12 mouse cellular contexts compared by ENCODE assay signal in genomic region chr13:60286525-60287224, GRCm38 (mm10).
A peak's percentile ranks its signal among the peaks of the same experiment; 100 is the strongest.
DNase-seq lines count a peak whose midpoint lies in the region; ATAC-seq and TF ChIP-seq lines count a peak whose summit lies in the region.
"Had no signal": no experiment of that assay in that cellular context is flagged by ENCODE, and none has a peak within 500 bp of the region (broad histone marks: within the 10 kb centered on the region; RNA-seq: fewer than 3 reads in every experiment).

No protein-coding gene starts in this region.

- peak; percentile 27 for DNase-seq in kidney, postnatal 0 days (ENCODE audit: low spot score)
- DNase-seq in kidney, postnatal 14 days = no peak
- peak; percentile 49 to 50 for DNase-seq in heart, postnatal 10 days
- DNase-seq in urinary bladder, adult 18-20 months (ENCODE audit: low spot score in 2 of 2) = no peak
- no peak for DNase-seq in cerebellum, adult 11-12 months
- DNase-seq: cerebellum, adult 18-20 months; kidney, postnatal 36 days; left cerebral cortex, postnatal 4 days; lung, postnatal 4 days had no signal

- no peak for ATAC-seq in kidney, postnatal 0 days (replicated peaks; ENCODE audit: low FRiP score, low read depth)
- peak; percentile 55; the same call in 1 of the 2 replicates for ATAC-seq in heart, embryonic 11.5 days (replicated peaks; ENCODE audit: insufficient number of reproducible peaks, low FRiP score, low TSS enrichment)
- ATAC-seq in stomach, embryonic 16.5 days (ENCODE audit: insufficient read depth, low FRiP score) = 0 out of 2 replicates have a peak, but pooled peaks have one; percentile 49
- ATAC-seq: midbrain, embryonic 13.5 days had no signal

- no peak overlapping the region for H3K9ac ChIP-seq in kidney, postnatal 0 days (ENCODE audit: low read depth, low read length)
- no peak overlapping the region for H3K9ac ChIP-seq in heart, embryonic 11.5 days (ENCODE audit: low read depth, low read length)
- H3K9ac ChIP-seq in stomach, embryonic 16.5 days (ENCODE audit: low read length) = no peak overlapping the region
- H3K9ac ChIP-seq: midbrain, embryonic 13.5 days had no signal

- H3K4me1 ChIP-seq in kidney, postnatal 0 days (replicated peaks; ENCODE audit: insufficient read depth, low read length) = no peaks in the 10 kb centered on the region
- H3K4me1 ChIP-seq in heart, embryonic 11.5 days (ENCODE audit: control insufficient read depth, insufficient read depth, low read length) = peaks cover 30% of the 10 kb centered on the region
- H3K4me1 ChIP-seq in stomach, embryonic 16.5 days (ENCODE audit: control insufficient read depth, insufficient read depth, low read length) = peaks cover 17% of the 10 kb centered on the region

- no peak overlapping the region for H3K4me2 ChIP-seq in kidney, postnatal 0 days (ENCODE audit: low read length)
- no peak overlapping the region for H3K4me2 ChIP-seq in heart, embryonic 11.5 days
- H3K4me2 ChIP-seq in stomach, embryonic 16.5 days (ENCODE audit: low read depth, low read length) = no peak overlapping the region
- H3K4me2 ChIP-seq: midbrain, embryonic 13.5 days had no signal

- no peak overlapping the region for H3K4me3 ChIP-seq in kidney, postnatal 0 days (replicated peaks; ENCODE audit: low read depth, low read length)
- H3K4me3 ChIP-seq in heart, embryonic 11.5 days (ENCODE audit: low read depth, low read length) = no peak overlapping the region
- no peak overlapping the region for H3K4me3 ChIP-seq in stomach, embryonic 16.5 days (replicated peaks; ENCODE audit: low read length)
- H3K4me3 ChIP-seq: midbrain, embryonic 13.5 days had no signal

- H3K36me3 ChIP-seq in kidney, postnatal 0 days (ENCODE audit: insufficient read depth, low read length) = no peaks in the 10 kb centered on the region
- no peaks in the 10 kb centered on the region for H3K36me3 ChIP-seq in heart, embryonic 11.5 days (ENCODE audit: control insufficient read depth, insufficient read depth, low read length)
- no peaks in the 10 kb centered on the region for H3K36me3 ChIP-seq in stomach, embryonic 16.5 days (ENCODE audit: control insufficient read depth, insufficient read depth, low read length)
- H3K36me3 ChIP-seq: midbrain, embryonic 13.5 days had no signal

- TF ChIP-seq CTCF in kidney, postnatal 0 days (IDR thresholded peaks at IDR 0.05; ENCODE audit: low read depth) = no peak

- intact Hi-C loops in heart, postnatal 10 days (cut with DNase I) = no loop called here

- no peak overlapping the region for H3K27ac ChIP-seq in kidney, postnatal 0 days
- 0 out of 2 replicates have a peak overlapping the region, but pooled peaks have one; percentile 6 for H3K27ac ChIP-seq in heart, embryonic 11.5 days (ENCODE audit: low read depth, low read length)
- H3K27ac ChIP-seq in stomach, embryonic 16.5 days (ENCODE audit: low read length) = no peak overlapping the region
- H3K27ac ChIP-seq: midbrain, embryonic 13.5 days had no signal

- no peaks in the 10 kb centered on the region for H3K9me3 ChIP-seq in kidney, postnatal 0 days (replicated peaks; ENCODE audit: low read length)
- H3K9me3 ChIP-seq in heart, embryonic 11.5 days (replicated peaks; ENCODE audit: control insufficient read depth, low read length) = no peaks in the 10 kb centered on the region
- no peaks in the 10 kb centered on the region for H3K9me3 ChIP-seq in stomach, embryonic 16.5 days (replicated peaks; ENCODE audit: control insufficient read depth, low read length)
- H3K9me3 ChIP-seq: midbrain, embryonic 13.5 days had no signal

- no peaks in the 10 kb centered on the region for H3K27me3 ChIP-seq in kidney, postnatal 0 days (ENCODE audit: insufficient read depth, low read length)
- H3K27me3 ChIP-seq in heart, embryonic 11.5 days (ENCODE audit: control insufficient read depth, insufficient read depth, low read length) = no peaks in the 10 kb centered on the region
- no peaks in the 10 kb centered on the region for H3K27me3 ChIP-seq in stomach, embryonic 16.5 days (ENCODE audit: control insufficient read depth, insufficient read depth, low read length)
- H3K27me3 ChIP-seq: midbrain, embryonic 13.5 days had no signal

- WGBS in kidney, postnatal 0 days = 49% methylated on average over 11 of the region's 11 CpGs
- 12% methylated on average over 11 of the region's 11 CpGs for WGBS in heart, embryonic 11.5 days (ENCODE audit: insufficient replicate concordance)
- WGBS in stomach, embryonic 16.5 days = 26% methylated on average over 11 of the region's 11 CpGs

Comparison
In these comparisons a context has a peak if more than half of its experiments do, and no peak if none do; other contexts are left out.
1. DNase-seq: peak in kidney, postnatal 0 days (single experiment) and heart, postnatal 10 days (2 of 2); none in kidney, postnatal 14 days (single experiment), urinary bladder, adult 18-20 months (0 of 2) and cerebellum, adult 11-12 months (single experiment).